Mouse (Mus musculus) heart, embryonic 10.5 days (tissue): ENCODE measurements around the gene Nrxn1. TPM values are rescaled to one million over a fixed set of nuclear protein-coding genes. Genes with fewer than 3 reads are reported as not detected.

Source experiments
- DNase-seq: peaks from one replicate; pipeline ENCODE4 v3.0.0-alpha.2; 2017; ENCODE audit warnings: low spot score
- H3K27ac ChIP-seq: fragments of 300-500 bp; sonication (generic); 2 replicates; pipeline ENCODE4 v1.5.1; 2016; ENCODE audit warnings: mild to moderate bottlenecking
- H3K27me3 ChIP-seq: fragments of 300-500 bp; sonication (generic); 2 replicates; pipeline ENCODE4 v1.6.1; 2016; ENCODE audit warnings: mild to moderate bottlenecking; ENCODE audit not compliant: poor library complexity, insufficient read depth, severe bottlenecking
- H3K36me3 ChIP-seq: fragments of 300-500 bp; sonication (generic); 2 replicates; pipeline ENCODE4 v1.6.1; 2016; ENCODE audit warnings: mild to moderate bottlenecking, moderate library complexity
- H3K4me1 ChIP-seq: fragments of 300-500 bp; sonication (generic); 2 replicates; pipeline ENCODE4 v1.6.1; 2016; ENCODE audit warnings: mild to moderate bottlenecking
- H3K4me3 ChIP-seq: fragments of 300-500 bp; sonication (generic); 2 replicates; pipeline ENCODE4 v1.5.1; 2016; ENCODE audit warnings: mild to moderate bottlenecking, moderate library complexity
- H3K9me3 ChIP-seq: fragments of 300-500 bp; sonication (generic); 2 replicates; pipeline ENCODE4 v1.6.1; 2016; ENCODE audit warnings: mild to moderate bottlenecking, moderate library complexity
- WGBS: fragments of 180-500 bp; shearing (Covaris S2); methylation state at CpG from one replicate; pipeline ENCODE4 v1.1.7; 2016; 5-methylcytosine and 5-hydroxymethylcytosine counted together
- polyA plus RNA-seq: library from polyadenylated mRNA; unstranded; fragments of >200 nt; fragmentation: Nextera tagmentation; extraction: Ambion mirVana; gene quantifications from 2 replicates; pipeline ENCODE4 v1.2.1, GENCODE M21; 2016

Gene Nrxn1
- polyA plus RNA-seq, 1 experiment from 2014 or later, result 2.2 TPM

DNA sequence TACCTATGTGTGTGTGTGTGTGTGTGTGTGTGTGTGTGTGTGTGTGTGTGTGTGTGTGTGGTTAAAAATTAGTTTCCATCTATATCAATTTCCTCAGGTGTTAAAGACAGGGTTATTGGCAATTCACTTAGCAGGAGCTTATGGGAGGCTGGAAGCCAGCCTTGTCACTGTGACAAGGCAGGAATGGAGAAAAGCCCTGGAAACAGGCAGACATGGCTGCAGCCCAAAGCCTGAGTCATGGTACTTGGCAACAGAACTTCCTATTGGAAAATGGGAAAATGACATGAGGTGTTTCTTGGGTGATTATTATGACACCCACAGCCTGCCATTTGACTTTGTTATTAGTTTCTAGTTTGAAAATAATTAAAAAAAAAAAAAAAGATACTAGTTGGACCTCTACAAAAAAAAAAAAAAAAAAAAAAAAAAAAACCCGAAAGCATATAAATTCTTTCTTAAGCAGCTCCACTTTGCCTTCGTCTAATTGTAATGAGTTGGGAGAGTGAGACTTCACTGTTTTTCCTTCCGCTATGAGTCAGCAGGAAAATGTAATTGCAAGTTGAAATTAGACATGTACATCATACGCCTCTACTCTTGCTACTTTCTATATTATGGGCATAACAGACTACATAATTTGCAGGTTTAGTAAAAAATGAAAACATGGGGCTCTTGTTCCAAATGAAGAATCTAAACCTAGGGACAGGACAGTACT lies 486.0 kb downstream of the Nrxn1 start:
- H3K4me3 ChIP-seq, result no peak overlapping the region
- H3K27me3 ChIP-seq, result no peaks in the 10 kb centered on the region
- H3K9me3 ChIP-seq, result no peaks in the 10 kb centered on the region
- no peaks in the 10 kb centered on the region for H3K36me3 ChIP-seq
- no peak overlapping the region for H3K27ac ChIP-seq
- H3K4me1 ChIP-seq, result no peaks in the 10 kb centered on the region
- no peak for DNase-seq
- 75% methylated on average over 4 of the region's 4 CpGs for WGBS

DNA sequence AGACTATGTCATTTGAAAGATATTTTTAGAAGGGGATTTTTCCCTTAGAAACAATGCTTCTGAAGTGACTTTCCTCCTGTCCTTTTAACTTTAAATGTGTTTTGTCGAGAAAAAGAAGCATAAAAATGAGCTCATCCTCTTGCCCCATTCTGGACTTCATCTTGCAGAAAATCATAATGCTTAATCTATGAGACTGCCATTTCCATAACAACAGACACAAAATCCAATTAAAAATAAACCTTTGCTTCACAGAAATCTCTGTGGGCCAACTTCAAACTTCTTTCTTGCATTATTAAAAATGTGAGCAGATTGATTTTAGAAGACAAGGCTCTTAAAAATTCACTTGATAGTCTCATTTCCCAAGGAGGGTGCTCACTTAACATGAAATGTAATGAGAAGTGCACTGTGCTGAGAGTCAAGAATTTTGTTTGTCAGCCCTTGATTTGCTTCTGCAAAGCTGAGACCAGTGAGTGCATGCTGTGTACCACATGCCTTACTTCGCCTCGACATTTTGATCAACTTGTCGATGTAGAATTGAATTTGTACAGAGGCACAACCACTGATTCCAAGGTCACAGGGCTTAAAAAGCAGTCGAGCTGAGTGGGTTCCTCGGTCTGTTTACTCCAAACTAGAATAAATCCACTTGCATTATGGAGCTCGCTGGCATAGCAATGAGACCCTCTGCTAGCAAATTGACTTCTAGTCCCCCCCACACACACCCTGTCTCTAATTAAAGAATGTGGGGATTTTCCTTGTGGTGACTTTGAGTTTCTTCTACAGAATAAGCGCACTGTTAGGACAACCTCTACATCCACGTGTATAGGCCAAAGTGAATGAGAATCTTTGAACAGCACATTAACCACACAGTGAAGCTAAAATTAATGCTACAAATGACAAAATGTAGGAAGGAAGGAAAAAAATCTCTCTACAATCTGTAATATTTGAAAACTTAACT lies 493.0 kb downstream of the Nrxn1 start:
- no peak overlapping the region for H3K4me3 ChIP-seq
- WGBS, result 79% methylated on average over 9 of the region's 9 CpGs
- no peaks in the 10 kb centered on the region for H3K9me3 ChIP-seq
- no peak overlapping the region for H3K27ac ChIP-seq
- H3K27me3 ChIP-seq, result no peaks in the 10 kb centered on the region
- no peak for DNase-seq
- no peaks in the 10 kb centered on the region for H3K4me1 ChIP-seq
- H3K36me3 ChIP-seq, result no peaks in the 10 kb centered on the region

DNA sequence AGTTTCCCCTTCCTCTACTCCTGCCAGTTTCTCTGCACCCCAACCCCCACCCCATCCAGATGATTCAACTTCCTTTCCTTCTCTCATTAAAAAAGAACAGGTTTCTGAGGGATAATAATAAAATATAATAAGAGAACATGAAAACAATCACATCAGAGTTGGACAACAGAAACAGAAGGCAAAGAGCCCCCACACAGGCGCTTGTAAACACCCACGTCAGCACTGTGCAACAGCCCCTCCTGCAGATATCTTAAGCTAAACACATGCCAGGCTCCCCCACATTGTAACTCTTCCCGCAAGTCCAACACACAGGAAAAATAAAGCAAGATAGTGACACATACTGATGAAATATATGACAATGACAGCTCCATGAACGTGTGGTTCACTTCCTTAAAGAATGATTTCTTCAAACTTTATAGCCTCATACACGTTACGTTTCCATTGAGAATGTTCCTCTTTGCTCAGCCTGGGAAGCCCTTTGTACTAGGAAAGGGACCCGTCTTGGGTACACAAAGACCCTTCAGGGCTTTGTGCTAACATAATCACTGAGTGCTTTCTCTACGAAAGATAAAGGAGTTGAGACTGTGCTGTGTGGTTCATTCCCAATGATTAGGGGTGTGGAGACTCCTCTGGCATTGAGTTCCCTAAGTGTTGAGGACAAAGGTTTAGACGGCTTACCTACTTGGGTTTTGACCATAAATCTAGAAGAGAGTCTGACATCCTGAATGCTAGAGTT lies 497.9 kb downstream of the Nrxn1 start:
- no peak overlapping the region for H3K4me3 ChIP-seq
- no peak overlapping the region for H3K27ac ChIP-seq
- WGBS, result 67% methylated on average over 9 of the region's 9 CpGs
- no peaks in the 10 kb centered on the region for H3K27me3 ChIP-seq
- H3K4me1 ChIP-seq, result no peaks in the 10 kb centered on the region
- H3K9me3 ChIP-seq, result no peaks in the 10 kb centered on the region
- H3K36me3 ChIP-seq, result no peaks in the 10 kb centered on the region
- no peak for DNase-seq

DNA sequence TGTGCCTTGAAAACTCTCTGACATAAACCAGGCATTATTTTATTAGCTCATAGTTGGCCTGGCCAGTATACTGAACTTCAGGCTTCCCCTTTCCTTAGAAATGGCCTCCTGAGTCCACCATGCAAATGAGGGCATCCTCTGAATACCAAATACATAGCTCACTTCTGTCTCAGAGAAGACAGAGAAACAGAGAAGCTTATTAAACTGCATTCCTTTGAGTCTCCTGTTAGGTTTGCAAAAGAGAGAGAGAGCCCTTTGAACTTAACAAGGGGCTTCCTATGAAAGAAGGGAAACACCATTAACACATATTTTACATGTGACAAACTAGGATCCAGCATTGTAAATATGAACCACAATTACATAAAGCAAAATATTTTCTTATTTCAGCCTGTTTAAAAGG lies 506.0 kb downstream of the Nrxn1 start:
- H3K9me3 ChIP-seq, result no peaks in the 10 kb centered on the region
- no peaks in the 10 kb centered on the region for H3K36me3 ChIP-seq
- H3K27me3 ChIP-seq, result no peaks in the 10 kb centered on the region
- no peak overlapping the region for H3K27ac ChIP-seq
- no peaks in the 10 kb centered on the region for H3K4me1 ChIP-seq
- H3K4me3 ChIP-seq, result no peak overlapping the region
- DNase-seq, result no peak

DNA sequence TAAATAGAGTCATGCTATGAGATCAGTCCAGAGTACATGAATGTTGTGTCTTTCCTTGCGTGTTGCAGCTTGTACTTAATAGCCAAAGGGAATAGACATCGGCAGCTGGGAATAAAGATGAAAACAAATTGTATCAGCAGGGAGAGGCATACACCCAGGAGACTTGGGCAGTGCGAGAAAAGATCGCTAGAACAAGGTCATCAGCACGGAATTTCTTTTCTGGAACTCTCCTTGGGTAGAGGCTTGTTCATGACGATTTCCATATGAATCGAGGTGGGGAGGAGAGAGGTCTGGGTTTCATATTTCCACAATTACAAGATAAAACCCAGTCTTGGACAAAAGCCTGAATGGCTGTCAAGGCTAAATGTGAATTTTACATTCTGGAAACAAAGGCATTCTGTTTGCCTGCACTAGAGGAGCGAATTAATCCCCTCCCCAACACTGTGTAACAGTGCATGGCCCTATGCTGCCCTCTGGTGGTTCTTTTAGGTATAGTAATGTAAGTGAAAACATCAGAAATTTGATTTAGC lies 508.1 kb downstream of the Nrxn1 start:
- WGBS, result 50% methylated on average over 8 of the region's 8 CpGs
- no peak for DNase-seq

DNA sequence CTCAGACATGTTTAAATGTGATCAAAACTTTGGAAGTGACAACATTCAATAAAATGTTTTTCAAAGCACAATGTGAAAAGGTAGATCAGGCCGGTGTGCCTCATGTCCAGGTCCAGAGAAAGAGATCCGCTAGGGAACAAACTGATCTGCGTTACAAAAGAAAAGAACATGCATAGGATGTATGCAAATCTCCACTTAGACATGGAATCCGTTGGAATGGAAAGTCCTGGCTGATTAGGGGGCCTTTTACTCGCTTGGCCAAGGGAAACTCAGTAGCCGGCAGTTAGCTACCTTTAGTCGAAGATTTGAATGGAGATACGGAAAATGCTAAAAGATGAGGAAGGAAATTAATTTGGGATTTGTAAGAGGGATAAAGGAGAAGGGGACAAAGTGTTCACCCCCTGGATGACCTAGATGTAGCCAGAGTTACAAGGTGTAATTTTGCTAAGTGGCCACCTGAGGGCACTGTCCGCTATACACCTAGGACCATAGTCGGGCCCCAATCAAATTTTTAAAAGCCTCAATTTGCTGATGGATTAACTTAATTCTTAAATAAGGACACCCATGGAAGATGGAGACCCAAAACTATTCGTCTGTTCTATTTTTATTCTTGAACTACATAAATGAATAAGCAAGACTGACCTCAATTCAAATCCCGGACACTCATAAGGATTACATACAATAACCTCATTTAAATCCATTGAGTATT lies 508.9 kb downstream of the Nrxn1 start:
- no peaks in the 10 kb centered on the region for H3K4me1 ChIP-seq

More for the DNA sequence above, 508.1 kb downstream of the Nrxn1 start:
- Histone ChIP-seq H3K36me3 (no peaks in the 10 kb centered on the region), H3K27me3 (no peaks in the 10 kb centered on the region), H3K27ac (no peak overlapping the region), H3K4me1 (no peaks in the 10 kb centered on the region), H3K4me3 (peak overlapping the region; percentile 29; the same call in 1 of the 2 replicates), H3K9me3 (no peaks in the 10 kb centered on the region)

DNA sequence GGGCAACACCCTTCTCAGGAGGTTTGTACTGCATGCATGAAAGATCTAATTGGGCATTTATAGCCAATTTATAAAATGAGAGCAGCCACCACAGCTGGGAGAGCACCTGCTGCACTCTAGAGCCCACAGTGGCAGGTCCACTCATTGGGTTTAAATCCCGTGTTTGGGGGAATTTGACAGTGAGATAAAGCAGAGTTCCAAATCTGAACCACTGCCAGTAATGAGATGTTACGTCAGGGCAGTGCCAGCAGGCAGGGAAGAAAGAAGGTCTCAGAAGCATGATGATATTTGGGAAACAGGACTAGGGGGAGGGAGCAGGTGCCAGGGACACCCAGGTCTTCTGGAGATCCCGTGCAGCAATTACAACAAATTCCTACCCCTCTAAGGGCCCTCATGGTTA lies 509.7 kb downstream of the Nrxn1 start:
- no peaks in the 10 kb centered on the region for H3K4me1 ChIP-seq
- 62% methylated on average over 3 of the region's 3 CpGs for WGBS
- H3K4me3 ChIP-seq, result no peak overlapping the region
- DNase-seq, result no peak
- no peak overlapping the region for H3K27ac ChIP-seq
- no peaks in the 10 kb centered on the region for H3K9me3 ChIP-seq
- H3K36me3 ChIP-seq, result no peaks in the 10 kb centered on the region
- no peaks in the 10 kb centered on the region for H3K27me3 ChIP-seq

More for the DNA sequence above, 508.9 kb downstream of the Nrxn1 start:
- H3K36me3 ChIP-seq, result no peaks in the 10 kb centered on the region
- H3K27ac ChIP-seq, result no peak overlapping the region
- DNase-seq, result no peak
- H3K27me3 ChIP-seq, result no peaks in the 10 kb centered on the region
- WGBS, result 34% methylated on average over 12 of the region's 12 CpGs
- no peaks in the 10 kb centered on the region for H3K9me3 ChIP-seq
- no peak overlapping the region for H3K4me3 ChIP-seq

DNA sequence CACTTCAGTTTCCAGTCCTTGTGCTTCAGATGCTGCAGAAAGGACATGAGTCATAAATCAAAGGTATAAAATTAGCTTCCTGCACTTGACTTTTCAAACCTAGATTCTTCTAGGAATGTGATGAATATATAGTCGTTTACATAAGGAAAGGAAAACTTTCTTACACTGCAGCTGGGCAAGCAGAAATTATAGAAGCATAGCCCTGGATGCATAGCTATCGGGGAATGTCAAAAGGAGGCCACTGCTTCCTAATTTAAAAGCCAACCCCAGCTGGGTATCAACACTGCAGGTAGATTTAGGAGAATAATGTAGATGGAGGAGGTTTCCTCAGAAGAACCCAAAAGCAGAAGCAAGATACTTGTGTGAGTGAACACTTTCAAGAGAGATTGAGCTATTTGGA lies 523.0 kb downstream of the Nrxn1 start:
- no peaks in the 10 kb centered on the region for H3K27me3 ChIP-seq
- H3K4me1 ChIP-seq, result no peaks in the 10 kb centered on the region
- WGBS, result 80% methylated on average over 2 of the region's 2 CpGs
- H3K9me3 ChIP-seq, result no peaks in the 10 kb centered on the region
- H3K4me3 ChIP-seq, result no peak overlapping the region
- no peak overlapping the region for H3K27ac ChIP-seq
- H3K36me3 ChIP-seq, result no peaks in the 10 kb centered on the region
- DNase-seq, result no peak

DNA sequence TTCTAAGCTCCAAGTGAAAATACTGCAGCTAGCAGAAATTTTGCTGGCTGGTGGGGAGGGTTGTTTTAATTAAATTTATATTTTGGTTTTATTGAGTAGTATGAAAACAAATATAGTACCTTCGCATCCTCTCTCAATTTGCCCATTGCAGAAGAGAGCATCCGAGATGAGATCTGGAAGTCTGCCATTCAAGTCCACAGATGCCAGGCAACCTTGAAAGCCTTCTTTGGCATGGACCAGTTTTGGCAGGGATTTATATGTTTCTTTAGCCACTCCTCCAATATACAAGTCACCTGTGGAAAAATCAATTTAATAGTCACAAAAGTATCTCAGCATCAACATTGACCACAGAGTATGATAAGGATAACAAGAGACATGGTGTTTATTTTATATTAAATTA lies 527.7 kb downstream of the Nrxn1 start:
- 88% methylated on average over 2 of the region's 2 CpGs for WGBS
- Histone ChIP-seq H3K4me3 (no peak overlapping the region), H3K4me1 (no peaks in the 10 kb centered on the region), H3K27me3 (no peaks in the 10 kb centered on the region), H3K27ac (no peak overlapping the region), H3K9me3 (no peaks in the 10 kb centered on the region), H3K36me3 (no peaks in the 10 kb centered on the region)
- no peak for DNase-seq

DNA sequence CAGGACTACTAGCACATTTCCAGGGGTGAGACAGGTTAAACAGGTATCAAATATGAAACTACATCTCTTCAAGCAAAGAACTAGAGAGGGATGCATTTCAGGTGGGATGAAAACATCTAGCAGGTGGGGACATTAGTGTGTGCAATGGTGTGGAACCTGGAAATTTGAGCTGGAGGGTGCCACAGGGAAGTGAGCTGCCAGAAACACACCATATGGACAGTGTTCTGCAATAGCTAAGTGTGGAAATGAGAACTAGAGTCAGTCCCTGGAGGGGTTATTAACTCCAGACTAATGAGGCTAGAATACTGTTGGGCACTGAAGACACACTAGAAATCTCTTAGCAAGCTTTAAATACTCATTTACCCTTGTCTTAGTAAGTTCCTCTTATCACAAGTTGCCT lies 536.5 kb downstream of the Nrxn1 start:
- H3K4me3 ChIP-seq, result no peak overlapping the region

DNA sequence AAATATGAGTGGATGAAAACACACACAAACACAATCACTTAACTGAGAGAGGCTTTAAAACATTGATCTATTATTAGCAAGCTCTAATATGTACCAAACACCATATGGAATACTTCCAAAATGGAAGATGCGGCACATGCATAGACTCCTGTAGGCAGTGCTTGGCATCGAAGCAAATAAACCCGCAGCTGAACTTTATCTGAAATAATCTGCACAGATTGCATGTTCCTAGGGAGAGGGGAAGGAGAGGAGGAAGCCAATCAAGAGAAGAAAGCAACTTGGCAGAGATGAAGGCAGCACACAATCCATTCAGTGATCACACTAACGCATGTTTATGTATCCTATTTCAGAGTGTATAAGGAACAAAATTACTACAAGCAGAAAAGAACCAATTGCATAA lies 542.5 kb downstream of the Nrxn1 start:
- no peaks in the 10 kb centered on the region for H3K36me3 ChIP-seq
- H3K27ac ChIP-seq, result no peak overlapping the region
- no peaks in the 10 kb centered on the region for H3K9me3 ChIP-seq
- no peak overlapping the region for H3K4me3 ChIP-seq
- no peak for DNase-seq
- H3K4me1 ChIP-seq, result no peaks in the 10 kb centered on the region
- no peaks in the 10 kb centered on the region for H3K27me3 ChIP-seq
- 91% methylated on average over 4 of the region's 4 CpGs for WGBS

More for the DNA sequence above, 536.5 kb downstream of the Nrxn1 start:
- H3K4me1 ChIP-seq, result no peaks in the 10 kb centered on the region
- H3K27ac ChIP-seq, result no peak overlapping the region
- no peak for DNase-seq
- H3K27me3 ChIP-seq, result no peaks in the 10 kb centered on the region
- no peaks in the 10 kb centered on the region for H3K9me3 ChIP-seq
- H3K36me3 ChIP-seq, result no peaks in the 10 kb centered on the region

DNA sequence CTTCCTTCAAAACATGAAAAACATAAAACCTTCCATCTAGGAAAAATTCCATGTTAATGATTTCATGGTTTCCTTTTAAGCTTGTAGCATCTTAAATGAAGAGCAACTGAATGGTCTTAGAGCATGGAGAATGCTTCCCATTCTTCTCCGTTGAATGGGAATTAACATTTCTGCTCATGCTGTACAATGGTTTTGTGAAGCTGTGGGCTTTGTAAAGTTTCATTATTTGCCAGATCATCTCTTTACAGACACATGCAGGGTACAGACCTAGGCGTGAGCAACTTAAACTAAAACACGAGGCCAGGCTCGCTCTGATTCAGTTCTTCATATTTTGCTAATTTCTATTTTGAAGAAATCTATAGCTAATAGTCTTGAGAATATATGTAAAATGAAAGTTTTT lies 546.1 kb downstream of the Nrxn1 start:
- 81% methylated on average over 4 of the region's 4 CpGs for WGBS

More for the DNA sequence above, 546.1 kb downstream of the Nrxn1 start:
- H3K27me3 ChIP-seq, result no peaks in the 10 kb centered on the region
- 0 out of 2 replicates have a peak, but pooled peaks cover 7% of the 10 kb centered on the region for H3K4me1 ChIP-seq
- H3K27ac ChIP-seq, result no peak overlapping the region
- no peaks in the 10 kb centered on the region for H3K36me3 ChIP-seq
- no peak for DNase-seq
- H3K4me3 ChIP-seq, result no peak overlapping the region
- no peaks in the 10 kb centered on the region for H3K9me3 ChIP-seq
